Mouse (Mus musculus) MEL (cell line): ENCODE data around the gene Wdr18. TPM values are rescaled to one million over a fixed set of nuclear protein-coding genes. Genes with fewer than 3 reads are reported as not detected.

Experiments
- DNase-seq: peaks from one replicate; pipeline ENCODE4 v3.0.0; 2011; ENCODE audit warnings: low read depth, low spot score
- H3K27ac ChIP-seq: 2 replicates; pipeline ENCODE4 v1.5.1; 2012; ENCODE audit warnings: low read depth, mild to moderate bottlenecking, control low read depth, low read length, moderate library complexity; ENCODE audit not compliant: control insufficient read depth
- H3K27me3 ChIP-seq, 2 experiments: fragments of 150-350 bp in 1 of 2; sonication (generic) in 1 of 2; 2 replicates each; pipeline ENCODE4 v1.6.1; 2012; ENCODE audit warnings: low read length in 2 of 2, mild to moderate bottlenecking in 2 of 2, improper control_type of control experiment in 1 of 2, moderate library complexity in 1 of 2; ENCODE audit not compliant: insufficient read depth in 2 of 2, control insufficient read depth in 1 of 2
- H3K36me3 ChIP-seq, 2 experiments: 2 replicates each; pipeline ENCODE4 v1.6.1; 2012 to 2014; ENCODE audit warnings: low read length in 2 of 2, improper control_type of control experiment in 1 of 2, inconsistent platforms in 1 of 2, mild to moderate bottlenecking in 1 of 2; ENCODE audit not compliant: insufficient read depth in 2 of 2, control insufficient read depth in 1 of 2
- H3K4me1 ChIP-seq, 2 experiments: fragments of 150-350 bp in 1 of 2; sonication (generic) in 1 of 2; 2 replicates each; pipeline ENCODE4 v1.6.1; 2012; ENCODE audit warnings: low read length in 2 of 2, improper control_type of control experiment in 1 of 2, mild to moderate bottlenecking in 1 of 2; ENCODE audit not compliant: insufficient read depth in 2 of 2, control insufficient read depth in 1 of 2
- H3K4me3 ChIP-seq, 2 experiments: fragments of 150-350 bp in 1 of 2; sonication (generic) in 1 of 2; 2 replicates each; pipeline ENCODE4 v1.5.1; 2012; ENCODE audit warnings: low read depth in 2 of 2, low read length in 2 of 2, mild to moderate bottlenecking in 2 of 2, moderate library complexity in 2 of 2, control low read depth in 1 of 2, improper control_type of control experiment in 1 of 2; ENCODE audit not compliant: control insufficient read depth in 1 of 2, insufficient read depth in 1 of 2
- H3K79me2 ChIP-seq: 2 replicates; pipeline ENCODE4 v1.6.1; 2012; ENCODE audit warnings: mild to moderate bottlenecking, low read length, moderate library complexity; ENCODE audit not compliant: control insufficient read depth, poor library complexity, insufficient read depth
- H3K9ac ChIP-seq: 2 replicates; pipeline ENCODE4 v1.6.1; 2012; ENCODE audit warnings: low read depth, mild to moderate bottlenecking, control low read depth, low read length, moderate library complexity; ENCODE audit not compliant: control insufficient read depth, poor library complexity, severe bottlenecking
- H3K9me3 ChIP-seq: fragments of 150-350 bp; sonication (generic); replicated peaks from 2 replicates; pipeline ENCODE4 v1.6.1; 2012; ENCODE audit warnings: mild to moderate bottlenecking, low read length, improper control_type of control experiment, moderate library complexity; ENCODE audit not compliant: insufficient read depth
- CTCF ChIP-seq, 3 experiments: IDR thresholded peaks in 2 of 3; conservative IDR thresholded peaks in 1 of 3; 2 replicates each; pipeline ENCODE4 v1.5.1; 2011 to 2012; ENCODE audit warnings: low read length in 3 of 3, low read depth in 2 of 3, mild to moderate bottlenecking in 2 of 3, improper control_type of control experiment in 1 of 3, inconsistent platforms in 1 of 3, mixed read lengths in 1 of 3, moderate library complexity in 1 of 3; ENCODE audit not compliant: control insufficient read depth in 1 of 3, insufficient read depth in 1 of 3, poor library complexity in 1 of 3, severe bottlenecking in 1 of 3
- ELF1 ChIP-seq: IDR thresholded peaks from 2 replicates; pipeline ENCODE4 v1.6.1; 2014; ENCODE audit warnings: low read depth, mild to moderate bottlenecking, inconsistent platforms, low read length, improper control_type of control experiment, moderate library complexity
- EP300 ChIP-seq, 2 experiments: IDR thresholded peaks; 2 replicates each; pipeline ENCODE4 v1.6.1; 2011; ENCODE audit warnings: improper control_type of control experiment in 2 of 2, low read length in 2 of 2, low read depth in 1 of 2, mild to moderate bottlenecking in 1 of 2
- GABPA ChIP-seq: IDR thresholded peaks from 2 replicates; pipeline ENCODE4 v1.6.1; 2012; ENCODE audit warnings: low read depth, mild to moderate bottlenecking, inconsistent platforms, low read length, improper control_type of control experiment, moderate library complexity
- JUND ChIP-seq: IDR thresholded peaks from 2 replicates; pipeline ENCODE4 v1.6.1; 2011; ENCODE audit warnings: low read depth, mild to moderate bottlenecking, improper control_type of control experiment, low read length
- KAT2A ChIP-seq: conservative IDR thresholded peaks from 2 replicates; pipeline ENCODE4 v1.6.1; 2012; ENCODE audit warnings: low read depth, low read length, improper control_type of control experiment, inconsistent platforms
- MAFK ChIP-seq: IDR thresholded peaks from 2 replicates; pipeline ENCODE4 v1.6.1; 2011; ENCODE audit warnings: low read depth, mild to moderate bottlenecking, low read length, improper control_type of control experiment, borderline replicate concordance
- MAX ChIP-seq: IDR thresholded peaks from 2 replicates; pipeline ENCODE4 v1.6.1; 2011; ENCODE audit warnings: low read length, improper control_type of control experiment
- MAZ ChIP-seq: IDR thresholded peaks from 2 replicates; pipeline ENCODE4 v1.6.1; 2012; ENCODE audit warnings: low read depth, mild to moderate bottlenecking, inconsistent platforms, low read length, improper control_type of control experiment
- MEF2A ChIP-seq: IDR thresholded peaks from 2 replicates; pipeline ENCODE4 v1.6.1; 2014; ENCODE audit warnings: low read depth, mild to moderate bottlenecking, inconsistent platforms, low read length, improper control_type of control experiment; ENCODE audit not compliant: poor library complexity, insufficient replicate concordance, severe bottlenecking; ENCODE audit errors: extremely low read depth
- MXI1 ChIP-seq: IDR thresholded peaks from 2 replicates; pipeline ENCODE4 v1.6.1; 2011; ENCODE audit warnings: mild to moderate bottlenecking, low read depth, low read length, improper control_type of control experiment
- MYB ChIP-seq: IDR thresholded peaks from 2 replicates; pipeline ENCODE4 v1.6.1; 2011; ENCODE audit warnings: mild to moderate bottlenecking, low read depth, low read length, improper control_type of control experiment
- NELFE ChIP-seq: IDR thresholded peaks from 2 replicates; pipeline ENCODE4 v1.6.1; 2011; ENCODE audit warnings: low read depth, low read length, improper control_type of control experiment
- NRF1 ChIP-seq: IDR thresholded peaks from 2 replicates; pipeline ENCODE4 v1.6.1; 2014; ENCODE audit warnings: low read depth, mild to moderate bottlenecking, inconsistent platforms, low read length, improper control_type of control experiment, moderate library complexity; ENCODE audit not compliant: poor library complexity, insufficient read depth, severe bottlenecking
- POLR2A ChIP-seq, 2 experiments: IDR thresholded peaks; 2 replicates each; pipeline ENCODE4 v1.6.1; 2011 to 2012; ENCODE audit warnings: low read length in 2 of 2, mild to moderate bottlenecking in 2 of 2, control low read depth in 1 of 2, improper control_type of control experiment in 1 of 2, low read depth in 1 of 2, moderate library complexity in 1 of 2; ENCODE audit not compliant: control insufficient read depth in 1 of 2, insufficient read depth in 1 of 2, poor library complexity in 1 of 2
- RAD21 ChIP-seq: IDR thresholded peaks from 2 replicates; pipeline ENCODE4 v1.6.1; 2011; ENCODE audit warnings: mild to moderate bottlenecking, low read depth, low read length, improper control_type of control experiment
- SMC3 ChIP-seq: IDR thresholded peaks from 2 replicates; pipeline ENCODE4 v1.6.1; 2011; ENCODE audit warnings: low read depth, low read length, improper control_type of control experiment
- TCF12 ChIP-seq: IDR thresholded peaks from 2 replicates; pipeline ENCODE4 v1.6.1; 2014; ENCODE audit warnings: low read depth, mild to moderate bottlenecking, inconsistent platforms, low read length, improper control_type of control experiment, moderate library complexity
- UBTF ChIP-seq: IDR thresholded peaks from 2 replicates; pipeline ENCODE4 v1.6.1; 2012; ENCODE audit warnings: low read depth, mild to moderate bottlenecking, inconsistent platforms, low read length, improper control_type of control experiment, moderate library complexity, borderline replicate concordance; ENCODE audit not compliant: insufficient read depth
- USF1 ChIP-seq: IDR thresholded peaks from 2 replicates; pipeline ENCODE4 v1.6.1; 2014; ENCODE audit warnings: low read depth, mild to moderate bottlenecking, inconsistent platforms, low read length, improper control_type of control experiment, moderate library complexity
- USF2 ChIP-seq, 2 experiments: IDR thresholded peaks; 2 replicates each; pipeline ENCODE4 v1.6.1; 2011 to 2012; ENCODE audit warnings: improper control_type of control experiment in 2 of 2, low read length in 2 of 2, borderline replicate concordance in 1 of 2, inconsistent platforms in 1 of 2, low read depth in 1 of 2, mild to moderate bottlenecking in 1 of 2; ENCODE audit not compliant: insufficient read depth in 1 of 2
- ZKSCAN1 ChIP-seq: IDR thresholded peaks from 2 replicates; pipeline ENCODE4 v1.6.1; 2012; ENCODE audit warnings: low read depth, mild to moderate bottlenecking, inconsistent platforms, low read length, improper control_type of control experiment, moderate library complexity
- ZNF384 ChIP-seq: IDR thresholded peaks from 2 replicates; pipeline ENCODE4 v1.6.1; 2012; ENCODE audit warnings: low read depth, mild to moderate bottlenecking, inconsistent platforms, low read length, improper control_type of control experiment
- polyA plus RNA-seq, 2 experiments: library from polyadenylated mRNA; stranded (reverse) in 1 of 2; unstranded in 1 of 2; fragments of >175 nt in 1 of 2; fragments of >200 nt in 1 of 2; gene quantifications; 2 replicates each; pipeline versions ENCODE4 v1.2.1 to v1.2.4; 2012; ENCODE audit warnings: low replicate concordance in 2 of 2, low read depth in 1 of 2; ENCODE audit not compliant: insufficient read length in 2 of 2, insufficient read depth in 1 of 2, missing spikeins in 1 of 2
- total RNA-seq: library from RNA; depleted of rRNA; stranded (reverse); fragments of 300-350 nt; gene quantifications from 2 replicates; pipeline ENCODE4 v1.2.3, GENCODE M21; 2012

Gene Wdr18
- total and polyA plus RNA-seq, 3 experiments: 89.5 to 107 TPM; not detected in 1

DNA sequence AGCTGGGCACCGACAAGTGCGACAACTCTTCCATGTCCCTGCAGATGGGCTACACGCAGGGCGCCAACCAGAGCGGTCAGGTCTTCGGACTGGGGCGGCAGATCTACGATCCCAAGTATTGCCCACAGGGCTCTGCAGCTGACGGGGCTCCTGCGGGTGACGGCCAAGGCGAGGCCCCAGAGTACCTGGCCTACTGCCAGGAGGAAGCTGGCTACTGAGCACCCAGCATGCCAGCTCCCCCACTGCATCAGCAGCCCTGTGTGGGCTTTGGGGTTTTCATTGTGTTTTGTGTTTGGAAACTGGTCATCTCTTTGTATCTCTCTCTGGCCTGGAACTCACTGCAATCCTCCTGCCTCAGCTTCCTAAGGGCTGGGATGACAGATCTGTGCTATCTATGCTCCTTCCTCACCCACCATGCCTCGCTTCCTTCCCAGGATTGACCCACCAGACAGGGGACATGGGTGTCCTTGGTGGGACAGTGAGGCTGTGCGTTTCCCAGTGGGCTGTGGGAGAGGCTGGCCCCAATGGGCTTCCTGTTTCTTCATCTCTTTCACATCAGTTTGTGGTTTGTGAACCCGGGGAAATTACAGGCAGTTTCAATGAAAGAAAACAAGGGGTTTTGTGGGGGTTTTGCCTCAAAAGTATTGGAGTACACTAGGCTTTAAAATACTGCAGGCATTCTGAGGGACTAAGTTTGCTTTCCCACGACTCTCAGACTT lies 34.6 kb downstream of the Wdr18 start (continued):
- TF ChIP-seq MAZ (no peak), GABPA (no peak), TCF12 (no peak), POLR2A (IDR thresholded peaks at IDR 0.05; ENCODE audit: control insufficient read depth in 1 of 2, insufficient read depth in 1 of 2, low read depth in 1 of 2, low read length in 2 of 2, poor library complexity in 1 of 2) (peak in 1 of 2 experiments; percentile 29; a peak in 1 of 4 replicates), ZKSCAN1 (no peak), EP300 (IDR thresholded peaks at IDR 0.05; ENCODE audit: low read depth in 1 of 2, low read length in 2 of 2) (peak; percentile 44 to 48; a peak in 2 of 4 replicates), NELFE (peak; percentile 29; the same call in 1 of the 2 replicates), MEF2A (no peak), MAFK (no peak), UBTF (0 out of 2 replicates have a peak, but pooled peaks have one; percentile 26), MAX (no peak)

DNA sequence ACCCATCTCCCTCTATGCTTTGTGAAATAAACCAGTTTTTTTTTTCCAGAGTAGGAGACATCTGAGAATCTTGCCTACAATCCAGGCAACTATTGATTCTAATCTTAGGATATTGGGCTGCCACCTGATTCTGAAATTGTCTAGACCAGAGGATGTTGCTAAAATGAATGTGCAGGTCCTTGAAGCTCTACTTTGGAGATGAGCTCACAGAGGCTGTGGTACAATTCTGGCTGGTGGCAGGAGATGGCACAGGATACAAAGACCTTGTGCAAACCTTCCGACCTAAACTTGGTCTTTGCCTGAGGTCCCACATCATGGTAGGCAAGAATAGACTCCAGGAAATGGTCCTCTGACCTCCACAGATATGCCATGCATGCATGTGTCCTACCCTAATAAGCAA lies 35.7 kb downstream of the Wdr18 start:
- H3K27me3 ChIP-seq: no peaks in the 10 kb centered on the region
- H3K27ac ChIP-seq: peak overlapping the region; percentile 93
- H3K36me3 ChIP-seq: peaks cover 0 to 17% of the 10 kb centered on the region in 2 experiments; a peak in 2 of 4 replicates
- no peak for DNase-seq
- TF ChIP-seq MEF2A: no peak
- no peak for TF ChIP-seq SMC3
- no peak for TF ChIP-seq MAZ
- TF ChIP-seq TCF12: no peak
- no peak for TF ChIP-seq JUND
- TF ChIP-seq UBTF: no peak
- no peak for TF ChIP-seq NRF1
- TF ChIP-seq MYB: no peak
- no peak for TF ChIP-seq ELF1
- no peak for TF ChIP-seq USF1
- TF ChIP-seq KAT2A: no peak
- TF ChIP-seq ZNF384: no peak
- TF ChIP-seq CTCF (IDR thresholded peaks at IDR 0.05 in 2 of 3, conservative IDR thresholded peaks at IDR 0.05 in 1 of 3; ENCODE audit: control insufficient read depth in 1 of 3, insufficient read depth in 1 of 3, low read depth in 2 of 3, low read length in 3 of 3, poor library complexity in 1 of 3, severe bottlenecking in 1 of 3): no peak
- TF ChIP-seq NELFE: no peak
- TF ChIP-seq POLR2A (IDR thresholded peaks at IDR 0.05; ENCODE audit: control insufficient read depth in 1 of 2, insufficient read depth in 1 of 2, low read depth in 1 of 2, low read length in 2 of 2, poor library complexity in 1 of 2): no peak
- TF ChIP-seq MXI1: no peak
- TF ChIP-seq USF2 (IDR thresholded peaks at IDR 0.05; ENCODE audit: borderline replicate concordance in 1 of 2, insufficient read depth in 1 of 2, low read depth in 1 of 2, low read length in 2 of 2): no peak
- no peak for TF ChIP-seq RAD21
- H3K4me1 ChIP-seq: peaks cover 14 to 26% of the 10 kb centered on the region in 2 experiments
- H3K79me2 ChIP-seq: peaks cover 5% of the 10 kb centered on the region; the same call in 1 of the 2 replicates
- H3K4me3 ChIP-seq: no peak overlapping the region
- H3K9ac ChIP-seq: peak overlapping the region; percentile 66; the same call in 1 of the 2 replicates
- no peaks in the 10 kb centered on the region for H3K9me3 ChIP-seq
